Mouse (Mus musculus): ENCODE measurements around the gene Tmem117. TPM values are rescaled to one million over a fixed set of nuclear protein-coding genes. Genes with fewer than 3 reads are reported as not detected.

The Tmem117 gene
- polyA plus RNA-seq, 1 experiment from 2014 or later, result 4.6 TPM

GRCm38 (mm10) chr15:94933044-94933443 is 304.0 kb downstream of the Tmem117 start:
- no peak overlapping the region for H3K9ac ChIP-seq (ENCODE audit: low read length)
- no peak for ATAC-seq (ENCODE audit: insufficient read depth, low FRiP score)
- no peaks in the 10 kb centered on the region for H3K27me3 ChIP-seq (ENCODE audit: control insufficient read depth, insufficient read depth, low read length)
- H3K9me3 ChIP-seq (replicated peaks; ENCODE audit: control insufficient read depth, low read length), result no peaks in the 10 kb centered on the region
- no peaks in the 10 kb centered on the region for H3K4me1 ChIP-seq (ENCODE audit: control insufficient read depth, insufficient read depth, low read length)
- H3K27ac ChIP-seq (ENCODE audit: low read length), result no peak overlapping the region
- no peak overlapping the region for H3K4me3 ChIP-seq (replicated peaks; ENCODE audit: low read length)
- H3K36me3 ChIP-seq (ENCODE audit: control insufficient read depth, insufficient read depth, low read length), result no peaks in the 10 kb centered on the region
- no peak overlapping the region for H3K4me2 ChIP-seq (ENCODE audit: low read depth, low read length)
- 72% methylated on average over 4 of the region's 4 CpGs for WGBS

- H3K4me1 ChIP-seq (ENCODE audit: control insufficient read depth, insufficient read depth, low read length), result no peaks in the 10 kb centered on the region
- ATAC-seq (ENCODE audit: insufficient read depth, low FRiP score), result no peak
- 52% methylated on average over 3 of the region's 3 CpGs for WGBS
- no peaks in the 10 kb centered on the region for H3K27me3 ChIP-seq (ENCODE audit: control insufficient read depth, insufficient read depth, low read length)
- no peak overlapping the region for H3K9ac ChIP-seq (ENCODE audit: low read length)
- no peaks in the 10 kb centered on the region for H3K36me3 ChIP-seq (ENCODE audit: control insufficient read depth, insufficient read depth, low read length)
- H3K4me3 ChIP-seq (replicated peaks; ENCODE audit: low read length), result no peak overlapping the region
- no peak overlapping the region for H3K27ac ChIP-seq (ENCODE audit: low read length)
- no peaks in the 10 kb centered on the region for H3K9me3 ChIP-seq (replicated peaks; ENCODE audit: control insufficient read depth, low read length)
- H3K4me2 ChIP-seq (ENCODE audit: low read depth, low read length), result no peak overlapping the region
Measured at GRCm38 (mm10) chr15:94933480-94933879, 304.4 kb downstream of the Tmem117 start.

DNA sequence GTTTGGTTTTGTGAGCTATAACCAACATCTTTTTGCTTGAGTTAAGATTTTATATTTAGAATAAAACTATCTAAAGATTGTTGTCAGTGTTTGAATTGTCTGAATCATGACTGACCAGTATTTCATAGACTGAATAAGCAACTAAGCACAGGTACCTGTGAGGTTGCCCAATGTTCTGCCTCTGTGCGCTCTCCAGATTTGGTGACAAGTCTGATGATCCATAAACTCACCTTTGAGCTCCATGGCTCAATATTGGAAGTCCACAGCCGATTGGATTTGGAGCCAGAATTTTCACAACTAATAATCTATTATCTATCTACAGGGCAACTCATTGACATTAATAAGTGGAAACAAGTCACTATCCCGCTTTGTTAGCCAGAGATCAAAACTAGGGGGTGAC is 312.9 kb downstream of the Tmem117 start:
- ATAC-seq (ENCODE audit: insufficient read depth, low FRiP score), result no peak
- H3K27me3 ChIP-seq (ENCODE audit: control insufficient read depth, insufficient read depth, low read length), result no peaks in the 10 kb centered on the region
- WGBS, result 82% methylated on average over 3 of the region's 3 CpGs
- no peak overlapping the region for H3K9ac ChIP-seq (ENCODE audit: low read length)
- no peaks in the 10 kb centered on the region for H3K4me1 ChIP-seq (ENCODE audit: control insufficient read depth, insufficient read depth, low read length)
- H3K9me3 ChIP-seq (replicated peaks; ENCODE audit: control insufficient read depth, low read length), result no peaks in the 10 kb centered on the region
- H3K36me3 ChIP-seq (ENCODE audit: control insufficient read depth, insufficient read depth, low read length), result no peaks in the 10 kb centered on the region
- no peak overlapping the region for H3K4me2 ChIP-seq (ENCODE audit: low read depth, low read length)
- H3K27ac ChIP-seq (ENCODE audit: low read length), result no peak overlapping the region
- H3K4me3 ChIP-seq (replicated peaks; ENCODE audit: low read length), result no peak overlapping the region

GRCm38 (mm10) chr15:94942465-94942864 is 313.4 kb downstream of the Tmem117 start:
- H3K27ac ChIP-seq (ENCODE audit: low read length), result no peak overlapping the region
- no peak overlapping the region for H3K9ac ChIP-seq (ENCODE audit: low read length)
- no peak for ATAC-seq (ENCODE audit: insufficient read depth, low FRiP score)
- 52% methylated on average over 1 of the region's 1 CpGs for WGBS
- no peaks in the 10 kb centered on the region for H3K36me3 ChIP-seq (ENCODE audit: control insufficient read depth, insufficient read depth, low read length)
- no peaks in the 10 kb centered on the region for H3K27me3 ChIP-seq (ENCODE audit: control insufficient read depth, insufficient read depth, low read length)
- H3K4me3 ChIP-seq (replicated peaks; ENCODE audit: low read length), result no peak overlapping the region
- no peaks in the 10 kb centered on the region for H3K9me3 ChIP-seq (replicated peaks; ENCODE audit: control insufficient read depth, low read length)
- H3K4me2 ChIP-seq (ENCODE audit: low read depth, low read length), result no peak overlapping the region
- H3K4me1 ChIP-seq (ENCODE audit: control insufficient read depth, insufficient read depth, low read length), result no peaks in the 10 kb centered on the region

DNA sequence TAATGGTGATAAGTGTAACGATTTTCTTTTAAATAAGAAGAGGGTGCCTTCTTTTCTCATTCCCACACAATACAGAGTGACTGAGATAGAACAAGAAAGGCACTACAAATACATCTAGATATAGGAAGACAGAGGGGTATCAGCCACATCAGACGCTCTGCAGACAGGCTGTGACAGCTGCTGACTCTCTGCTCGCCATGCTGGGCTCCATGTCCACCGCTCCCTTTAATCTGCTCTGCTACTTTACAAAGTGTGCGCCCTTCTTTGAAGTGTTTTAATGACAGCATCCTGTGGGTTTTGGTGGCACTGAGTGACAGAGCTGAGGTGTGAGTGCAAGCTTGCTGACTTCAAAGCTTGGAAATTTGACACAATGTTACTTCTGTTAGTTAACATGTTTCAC is 314.9 kb downstream of the Tmem117 start:
- no peak overlapping the region for H3K27ac ChIP-seq (ENCODE audit: low read length)
- 63% methylated on average over 5 of the region's 5 CpGs for WGBS
- no peak for ATAC-seq (ENCODE audit: insufficient read depth, low FRiP score)
- no peaks in the 10 kb centered on the region for H3K9me3 ChIP-seq (replicated peaks; ENCODE audit: control insufficient read depth, low read length)
- no peaks in the 10 kb centered on the region for H3K4me1 ChIP-seq (ENCODE audit: control insufficient read depth, insufficient read depth, low read length)
- no peaks in the 10 kb centered on the region for H3K36me3 ChIP-seq (ENCODE audit: control insufficient read depth, insufficient read depth, low read length)
- H3K4me2 ChIP-seq (ENCODE audit: low read depth, low read length), result no peak overlapping the region
- H3K27me3 ChIP-seq (ENCODE audit: control insufficient read depth, insufficient read depth, low read length), result no peaks in the 10 kb centered on the region
- no peak overlapping the region for H3K9ac ChIP-seq (ENCODE audit: low read length)
- H3K4me3 ChIP-seq (replicated peaks; ENCODE audit: low read length), result no peak overlapping the region

GRCm38 (mm10) chr15:94951382-94952048 is 322.5 kb downstream of the Tmem117 start:
- Histone ChIP-seq H3K4me1 (ENCODE audit: control insufficient read depth, insufficient read depth, low read length) (no peaks in the 10 kb centered on the region), H3K27me3 (ENCODE audit: control insufficient read depth, insufficient read depth, low read length) (no peaks in the 10 kb centered on the region), H3K4me3 (replicated peaks; ENCODE audit: low read length) (no peak overlapping the region), H3K9me3 (replicated peaks; ENCODE audit: control insufficient read depth, low read length) (no peaks in the 10 kb centered on the region), H3K4me2 (ENCODE audit: low read depth, low read length) (no peak overlapping the region), H3K36me3 (ENCODE audit: control insufficient read depth, insufficient read depth, low read length) (no peaks in the 10 kb centered on the region), H3K9ac (ENCODE audit: low read length) (no peak overlapping the region), H3K27ac (ENCODE audit: low read length) (no peak overlapping the region)
- peak; percentile 69; the same call in 1 of the 2 replicates for ATAC-seq (ENCODE audit: insufficient read depth, low FRiP score)
- WGBS, result 53% methylated on average over 7 of the region's 7 CpGs

GRCm38 (mm10) chr15:94956697-94957096 is 327.7 kb downstream of the Tmem117 start:
- no peak overlapping the region for H3K27ac ChIP-seq (ENCODE audit: low read length)
- no peaks in the 10 kb centered on the region for H3K36me3 ChIP-seq (ENCODE audit: control insufficient read depth, insufficient read depth, low read length)
- no peaks in the 10 kb centered on the region for H3K4me1 ChIP-seq (ENCODE audit: control insufficient read depth, insufficient read depth, low read length)
- no peak for ATAC-seq (ENCODE audit: insufficient read depth, low FRiP score)
- H3K4me3 ChIP-seq (replicated peaks; ENCODE audit: low read length), result no peak overlapping the region
- H3K4me2 ChIP-seq (ENCODE audit: low read depth, low read length), result no peak overlapping the region
- H3K27me3 ChIP-seq (ENCODE audit: control insufficient read depth, insufficient read depth, low read length), result no peaks in the 10 kb centered on the region
- H3K9me3 ChIP-seq (replicated peaks; ENCODE audit: control insufficient read depth, low read length), result no peaks in the 10 kb centered on the region
- 63% methylated on average over 3 of the region's 3 CpGs for WGBS
- no peak overlapping the region for H3K9ac ChIP-seq (ENCODE audit: low read length)

DNA sequence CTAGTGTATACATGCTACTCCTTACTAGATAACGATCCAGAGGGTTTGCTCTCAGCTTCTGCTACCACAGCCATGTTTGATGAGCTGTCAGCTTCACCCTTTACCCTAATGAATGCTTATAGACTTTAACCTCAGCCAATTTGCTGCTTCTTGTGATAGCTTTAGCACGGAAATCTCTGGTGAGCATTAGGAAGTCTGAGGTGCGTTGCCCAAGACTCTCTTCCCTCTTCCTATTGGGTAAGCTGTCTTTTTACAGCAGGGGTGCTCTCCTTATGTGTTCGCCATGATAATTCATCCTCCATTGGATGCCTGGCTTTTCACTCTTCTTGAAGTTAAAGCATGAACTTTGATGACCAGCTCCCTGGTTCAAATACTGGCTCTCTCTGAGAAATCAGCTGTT is 328.2 kb downstream of the Tmem117 start:
- Histone ChIP-seq H3K36me3 (ENCODE audit: control insufficient read depth, insufficient read depth, low read length) (no peaks in the 10 kb centered on the region), H3K9ac (ENCODE audit: low read length) (no peak overlapping the region), H3K4me1 (ENCODE audit: control insufficient read depth, insufficient read depth, low read length) (no peaks in the 10 kb centered on the region), H3K27me3 (ENCODE audit: control insufficient read depth, insufficient read depth, low read length) (no peaks in the 10 kb centered on the region), H3K4me3 (replicated peaks; ENCODE audit: low read length) (no peak overlapping the region), H3K4me2 (ENCODE audit: low read depth, low read length) (no peak overlapping the region), H3K27ac (ENCODE audit: low read length) (no peak overlapping the region), H3K9me3 (replicated peaks; ENCODE audit: control insufficient read depth, low read length) (no peaks in the 10 kb centered on the region)
- ATAC-seq (ENCODE audit: insufficient read depth, low FRiP score), result no peak
- WGBS, result 72% methylated on average over 4 of the region's 4 CpGs

DNA sequence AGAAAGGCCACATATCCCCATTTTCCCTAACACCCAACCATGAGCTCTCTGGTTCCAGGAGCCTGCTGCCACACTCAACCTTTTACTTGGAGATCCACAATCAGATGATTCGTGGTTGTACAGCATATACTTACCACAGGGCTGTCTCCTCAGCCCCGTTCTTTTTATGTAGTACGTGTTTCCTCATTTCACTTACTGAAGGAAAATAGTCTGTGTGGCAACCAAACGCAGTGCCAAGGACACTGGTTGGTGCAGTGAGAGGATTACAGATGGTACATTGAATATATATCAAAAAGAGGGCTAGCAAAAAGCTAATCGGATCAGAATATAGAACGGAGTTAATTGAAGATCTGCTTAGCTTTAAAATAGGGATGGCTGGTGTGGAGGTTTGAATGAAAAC is 338.0 kb downstream of the Tmem117 start:
- Histone ChIP-seq H3K27me3 (ENCODE audit: control insufficient read depth, insufficient read depth, low read length) (no peaks in the 10 kb centered on the region), H3K9me3 (replicated peaks; ENCODE audit: control insufficient read depth, low read length) (no peaks in the 10 kb centered on the region), H3K4me2 (ENCODE audit: low read depth, low read length) (no peak overlapping the region), H3K9ac (ENCODE audit: low read length) (no peak overlapping the region), H3K36me3 (ENCODE audit: control insufficient read depth, insufficient read depth, low read length) (no peaks in the 10 kb centered on the region), H3K4me3 (replicated peaks; ENCODE audit: low read length) (no peak overlapping the region), H3K4me1 (ENCODE audit: control insufficient read depth, insufficient read depth, low read length) (no peaks in the 10 kb centered on the region), H3K27ac (ENCODE audit: low read length) (no peak overlapping the region)
- WGBS, result 87% methylated on average over 6 of the region's 6 CpGs
- ATAC-seq (ENCODE audit: insufficient read depth, low FRiP score), result no peak

Data from stomach, embryonic 16.5 days (tissue).